Comparison of ENCODE assay signal across 8 mouse cellular contexts in genomic region chr5:66259756-66260448, GRCm38 (mm10). TPM values are rescaled to one million over a fixed set of nuclear protein-coding genes. Genes with fewer than 3 reads are reported as not detected.
DNase-seq lines count a peak whose midpoint lies in the region; ATAC-seq and TF ChIP-seq lines count a peak whose summit lies in the region.

Gene Nsun7, plus strand, starts transcription at chr5:66259897.

- no peaks in the 10 kb centered on the region for H3K27me3 ChIP-seq in hindbrain, embryonic 15.5 days

- H3K4me3 ChIP-seq in hindbrain, embryonic 15.5 days: peak within 1 kb of the TSS; percentile 64
- H3K4me3 ChIP-seq in left cerebral cortex, adult 2 months: peak within 1 kb of the TSS; percentile 68

- H3K36me3 ChIP-seq in hindbrain, embryonic 15.5 days: no peaks in the 10 kb centered on the region

- intact Hi-C loops in left cerebral cortex, adult 2 months (cut with DNase I): loop anchor here (5.0 to 10.0 kb wide), 2 partner anchors 57 to 415 kb away; partner anchors contain the start of gene Uchl1

- H3K4me1 ChIP-seq in hindbrain, embryonic 15.5 days (replicated peaks): peaks cover 3% of the 10 kb centered on the region

- under 1% methylated on average over 44 of the region's 44 CpGs for WGBS in hindbrain, embryonic 15.5 days

- H3K9ac ChIP-seq in hindbrain, embryonic 15.5 days: peak within 1 kb of the TSS; percentile 80

- peak; percentile 78 for DNase-seq in R1 (ENCODE audit: low read depth, low spot score)
- peak; percentile 66 to 80 for DNase-seq in cerebellum, postnatal 25 days
- DNase-seq in gastrocnemius, adult 18-20 months (ENCODE audit: low spot score): peak; percentile 44
- peak; percentile 82 to 84 for DNase-seq in left cerebral cortex, adult 2 months (ENCODE audit: extremely low spot score in 1 of 2, low spot score in 2 of 2)
- peak; percentile 90 to 94 for DNase-seq in lung, postnatal 4 days
- DNase-seq in right cerebral cortex, adult 18-20 months: peak; percentile 84
- peak; percentile 62 for DNase-seq in urinary bladder, postnatal 25 days (ENCODE audit: low spot score)

- peak within 1 kb of the TSS; percentile 74 for H3K27ac ChIP-seq in hindbrain, embryonic 15.5 days (replicated peaks)
- H3K27ac ChIP-seq in left cerebral cortex, adult 2 months: peak within 1 kb of the TSS; percentile 72

- peak; percentile 87 for ATAC-seq in hindbrain, embryonic 15.5 days (ENCODE audit: low FRiP score, low read depth)

- TF ChIP-seq CTCF in left cerebral cortex, adult 2 months (IDR thresholded peaks at IDR 0.05): no peak

- H3K9me3 ChIP-seq in hindbrain, embryonic 15.5 days: no peaks in the 10 kb centered on the region

- H3K4me2 ChIP-seq in hindbrain, embryonic 15.5 days: peak within 1 kb of the TSS; percentile 82

RNA-seq across cellular contexts. Expression of gene Nsun7, which starts in this region (rescaled TPM):
- under 1 TPM in 1 of 2 experiments, not detected in 1; 0.18 TPM for total RNA-seq in gastrocnemius, adult 18-20 months (2021)
- 2.1 and 2.6 TPM in 2 replicates for polyA plus RNA-seq in hindbrain, embryonic 15.5 days (2015; fragmentation: Nextera tagmentation; extraction: Ambion mirVana)
- 1 to 10 TPM; 6.7 to 9.1 TPM for total RNA-seq in left cerebral cortex, adult 2 months (2021)

Comparison
In these comparisons a context has a peak if more than half of its experiments do, and no peak if none do; other contexts are left out.
1. Peak in every context shown above with its lines: DNase-seq, ATAC-seq, H3K4me3 ChIP-seq and H3K27ac ChIP-seq.
2. RNA of gene Nsun7 (total RNA-seq): 6.7 to 9.1 TPM in left cerebral cortex, adult 2 months; 0.18 TPM in gastrocnemius, adult 18-20 months; every median in the first group is over 4 times any median in the second.
3. Peak in DNase-seq in gastrocnemius, adult 18-20 months; RNA of the gene not detected or under 1 TPM.